Mouse (Mus musculus) hindbrain, embryonic 11.5 days (tissue): ENCODE data around the gene 1700016D06Rik. TPM values are rescaled to one million over a fixed set of nuclear protein-coding genes. Genes with fewer than 3 reads are reported as not detected.

ENCODE experiments used
- ATAC-seq: fragments of 200-750 bp; cut with Nextera tagmentation; 2 replicates; pipeline ENCODE4 v1.8.0; 2017; ENCODE audit warnings: mild to moderate bottlenecking, moderate TSS enrichment, moderate library complexity; ENCODE audit not compliant: low FRiP score
- DNase-seq: peaks from one replicate; pipeline ENCODE4 v3.0.0-alpha.2; 2015; ENCODE audit warnings: low spot score
- H3K27ac ChIP-seq: fragments of 300-500 bp; sonication (generic); 2 replicates; pipeline ENCODE4 v1.5.1; 2014; ENCODE audit warnings: mild to moderate bottlenecking, low read depth, low read length
- H3K27me3 ChIP-seq: fragments of 300-500 bp; sonication (generic); 2 replicates; pipeline ENCODE4 v1.6.1; 2014; ENCODE audit warnings: mild to moderate bottlenecking, low read length, moderate library complexity, mixed read lengths; ENCODE audit not compliant: control insufficient read depth, insufficient read depth
- H3K36me3 ChIP-seq: fragments of 300-500 bp; sonication (generic); 2 replicates; pipeline ENCODE4 v1.6.1; 2014; ENCODE audit warnings: mild to moderate bottlenecking, low read length, moderate library complexity, mixed read lengths; ENCODE audit not compliant: control insufficient read depth, insufficient read depth
- H3K4me1 ChIP-seq: fragments of 300-500 bp; sonication (generic); replicated peaks from 2 replicates; pipeline ENCODE4 v1.6.1; 2014; ENCODE audit warnings: low read length, mixed read lengths; ENCODE audit not compliant: control insufficient read depth, insufficient read depth
- H3K4me2 ChIP-seq: fragments of 300-500 bp; sonication (generic); replicated peaks from 2 replicates; pipeline ENCODE4 v1.6.1; 2014; ENCODE audit warnings: mild to moderate bottlenecking, low read depth, low read length
- H3K4me3 ChIP-seq: fragments of 300-500 bp; sonication (generic); 2 replicates; pipeline ENCODE4 v1.5.1; 2014; ENCODE audit warnings: low read depth, low read length
- H3K9ac ChIP-seq: fragments of 300-500 bp; sonication (generic); 2 replicates; pipeline ENCODE4 v1.6.1; 2014; ENCODE audit warnings: low read depth, low read length
- H3K9me3 ChIP-seq: fragments of 300-500 bp; sonication (generic); 2 replicates; pipeline ENCODE4 v1.6.1; 2016; ENCODE audit warnings: low read length; ENCODE audit not compliant: control insufficient read depth
- WGBS: fragments of 180-500 bp; shearing (Covaris S2); extraction: QIAGEN DNeasy Blood & Tissue Kit; methylation state at CpG from one replicate; pipeline ENCODE4 v1.1.7; 2014; 5-methylcytosine and 5-hydroxymethylcytosine counted together
- polyA plus RNA-seq: library from polyadenylated mRNA; unstranded; fragments of >200 nt; fragmentation: Nextera tagmentation; extraction: Ambion mirVana; gene quantifications from 2 replicates; pipeline ENCODE4 v1.2.1, GENCODE M21; 2014

Gene 1700016D06Rik
- polyA plus RNA-seq, 1 experiment from 2014 or later = not detected

GRCm38 (mm10) chr8:11708815-11709214 lies 8.0 kb upstream of the 1700016D06Rik start:
- Histone ChIP-seq H3K4me3 (no peak overlapping the region), H3K36me3 (no peaks in the 10 kb centered on the region), H3K9me3 (no peaks in the 10 kb centered on the region), H3K27ac (no peak overlapping the region), H3K4me2 (no peak overlapping the region), H3K27me3 (no peaks in the 10 kb centered on the region), H3K9ac (no peak overlapping the region), H3K4me1 (no peaks in the 10 kb centered on the region)
- no peak for DNase-seq
- ATAC-seq = no peak
- WGBS = 52% methylated on average over 2 of the region's 2 CpGs

GRCm38 (mm10) chr8:11707701-11708100 lies 6.8 kb upstream of the 1700016D06Rik start:
- H3K4me2 ChIP-seq = no peak overlapping the region
- no peak overlapping the region for H3K4me3 ChIP-seq
- no peaks in the 10 kb centered on the region for H3K9me3 ChIP-seq
- ATAC-seq (no peak), DNase-seq (no peak)
- H3K9ac ChIP-seq = no peak overlapping the region
- WGBS = 20% methylated on average over 3 of the region's 3 CpGs
- H3K36me3 ChIP-seq = no peaks in the 10 kb centered on the region
- H3K27ac ChIP-seq = no peak overlapping the region
- H3K27me3 ChIP-seq = no peaks in the 10 kb centered on the region
- H3K4me1 ChIP-seq = no peaks in the 10 kb centered on the region

- no peaks in the 10 kb centered on the region for H3K4me1 ChIP-seq
- no peak for DNase-seq
- H3K9me3 ChIP-seq = no peaks in the 10 kb centered on the region
- 90% methylated on average over 12 of the region's 12 CpGs for WGBS
- no peak overlapping the region for H3K4me2 ChIP-seq
- no peaks in the 10 kb centered on the region for H3K36me3 ChIP-seq
- no peak overlapping the region for H3K4me3 ChIP-seq
- no peak overlapping the region for H3K9ac ChIP-seq
- no peak for ATAC-seq
- H3K27ac ChIP-seq = no peak overlapping the region
- H3K27me3 ChIP-seq = no peaks in the 10 kb centered on the region
Measured at GRCm38 (mm10) chr8:11705818-11706217, 5.0 kb upstream of the 1700016D06Rik start.

GRCm38 (mm10) chr8:11704716-11705420 lies 4.0 kb upstream of the 1700016D06Rik start:
- Histone ChIP-seq H3K9me3 (no peaks in the 10 kb centered on the region), H3K27ac (no peak overlapping the region), H3K4me2 (no peak overlapping the region), H3K4me1 (0 out of 2 replicates have a peak, but pooled peaks cover 4% of the 10 kb centered on the region), H3K36me3 (no peaks in the 10 kb centered on the region), H3K4me3 (no peak overlapping the region), H3K9ac (no peak overlapping the region), H3K27me3 (no peaks in the 10 kb centered on the region)
- ATAC-seq = no peak
- DNase-seq = no peak
- 75% methylated on average over 6 of the region's 6 CpGs for WGBS

- no peaks in the 10 kb centered on the region for H3K36me3 ChIP-seq
- H3K9ac ChIP-seq = no peak overlapping the region
- no peak overlapping the region for H3K4me3 ChIP-seq
- H3K4me2 ChIP-seq = no peak overlapping the region
- H3K4me1 ChIP-seq = 0 out of 2 replicates have a peak, but pooled peaks cover 4% of the 10 kb centered on the region
- ATAC-seq = no peak
- 89% methylated on average over 5 of the region's 5 CpGs for WGBS
- H3K9me3 ChIP-seq = no peaks in the 10 kb centered on the region
- no peak overlapping the region for H3K27ac ChIP-seq
- DNase-seq = no peak
- H3K27me3 ChIP-seq = no peaks in the 10 kb centered on the region
Measured at GRCm38 (mm10) chr8:11703789-11704188, 2.9 kb upstream of the 1700016D06Rik start.

GRCm38 (mm10) chr8:11701428-11701827 lies 565 bp upstream of the 1700016D06Rik start:
- no peaks in the 10 kb centered on the region for H3K36me3 ChIP-seq
- no peak for ATAC-seq

GRCm38 (mm10) chr8:11700060-11701032 lies 517 bp downstream of the 1700016D06Rik start:
- Histone ChIP-seq H3K4me3 (no peak overlapping the region), H3K36me3 (no peaks in the 10 kb centered on the region), H3K4me2 (peak overlapping the region; percentile 33), H3K9me3 (no peaks in the 10 kb centered on the region), H3K27me3 (no peaks in the 10 kb centered on the region), H3K9ac (0 out of 2 replicates have a peak overlapping the region, but pooled peaks have one; percentile 37), H3K27ac (no peak overlapping the region), H3K4me1 (0 out of 2 replicates have a peak, but pooled peaks cover 4% of the 10 kb centered on the region)
- ATAC-seq (peak; percentile 54; the same call in 1 of the 2 replicates), DNase-seq (peak; percentile 87)
- WGBS = 42% methylated on average over 26 of the region's 26 CpGs

More at GRCm38 (mm10) chr8:11701428-11701827, 565 bp upstream of the 1700016D06Rik start:
- no peak for DNase-seq
- no peak overlapping the region for H3K9ac ChIP-seq
- H3K4me3 ChIP-seq = no peak overlapping the region
- no peaks in the 10 kb centered on the region for H3K27me3 ChIP-seq
- 86% methylated on average over 6 of the region's 6 CpGs for WGBS
- H3K27ac ChIP-seq = no peak overlapping the region
- H3K4me1 ChIP-seq = 0 out of 2 replicates have a peak, but pooled peaks cover 4% of the 10 kb centered on the region
- H3K4me2 ChIP-seq = no peak overlapping the region
- no peaks in the 10 kb centered on the region for H3K9me3 ChIP-seq

GRCm38 (mm10) chr8:11699442-11700001 lies 1.3 kb downstream of the 1700016D06Rik start:
- WGBS = 78% methylated on average over 5 of the region's 5 CpGs
- ATAC-seq = no peak
- Histone ChIP-seq H3K4me3 (no peak overlapping the region), H3K4me2 (no peak overlapping the region), H3K4me1 (0 out of 2 replicates have a peak, but pooled peaks cover 4% of the 10 kb centered on the region), H3K9ac (no peak overlapping the region), H3K27me3 (no peaks in the 10 kb centered on the region), H3K9me3 (no peaks in the 10 kb centered on the region), H3K36me3 (no peaks in the 10 kb centered on the region), H3K27ac (no peak overlapping the region)
- DNase-seq = no peak
